25 mouse cellular contexts compared by ENCODE assay signal in genomic region chrX:163981500-163981899, GRCm38 (mm10). TPM values are rescaled to one million over a fixed set of nuclear protein-coding genes. Genes with fewer than 3 reads are reported as not detected.
A peak's percentile ranks its signal among the peaks of the same experiment; 100 is the strongest.
DNase-seq lines count a peak whose midpoint lies in the region; ATAC-seq and TF ChIP-seq lines count a peak whose summit lies in the region.
"Had no signal": no experiment of that assay in that cellular context is flagged by ENCODE, and none has a peak within 500 bp of the region (broad histone marks: within the 10 kb centered on the region; RNA-seq: fewer than 3 reads in every experiment).

No protein-coding gene starts in this region.

- CTCF ChIA-PET in Patski (lab: Charles Lee): interaction anchor here (0.8 to 1.4 kb wide), 3 partner anchors 16 to 85 kb away, joined by 3 to 5 read pairs (median 3); no protein-coding TSS in a partner anchor

- H3K4me1 ChIP-seq in kidney, postnatal 0 days (replicated peaks; ENCODE audit: insufficient read depth, low read length): no peaks in the 10 kb centered on the region
- no peaks in the 10 kb centered on the region for H3K4me1 ChIP-seq in E14TG2a.4 (replicated peaks; ENCODE audit: low read depth, low read length)
- H3K4me1 ChIP-seq: embryonic facial prominence, embryonic 12.5 days; forebrain, embryonic 13.5 days; heart, embryonic 10.5 days; liver, embryonic 13.5 days; lung, embryonic 15.5 days; neural tube, embryonic 13.5 days had no signal

- H3K27me3 ChIP-seq in kidney, postnatal 0 days (ENCODE audit: insufficient read depth, low read length): no peaks in the 10 kb centered on the region
- H3K27me3 ChIP-seq in E14TG2a.4 (ENCODE audit: insufficient read depth, low read length) (no peaks in the 10 kb centered on the region), Patski (no peaks in the 10 kb centered on the region)
- H3K27me3 ChIP-seq: embryonic facial prominence, embryonic 12.5 days; forebrain, embryonic 13.5 days; liver, embryonic 13.5 days; lung, embryonic 15.5 days had no signal

- WGBS in kidney, postnatal 0 days: 50% methylated on average over 4 of the region's 4 CpGs

- H3K9me3 ChIP-seq in kidney, postnatal 0 days (replicated peaks; ENCODE audit: low read length): no peaks in the 10 kb centered on the region
- no peaks in the 10 kb centered on the region for H3K9me3 ChIP-seq in E14TG2a.4 (ENCODE audit: low read length)
- H3K9me3 ChIP-seq: embryonic facial prominence, embryonic 12.5 days; forebrain, embryonic 13.5 days; heart, embryonic 10.5 days; liver, embryonic 13.5 days; lung, embryonic 15.5 days; neural tube, embryonic 13.5 days had no signal

- peak; percentile 14; the same call in 1 of the 2 replicates for TF ChIP-seq CTCF in kidney, postnatal 0 days (IDR thresholded peaks at IDR 0.05; ENCODE audit: low read depth)
- TF ChIP-seq CTCF in E14TG2a.4 (conservative IDR thresholded peaks at IDR 0.05; ENCODE audit: low read length) (peak; percentile 28), Patski (IDR thresholded peaks at IDR 0.05) (peak; percentile 35)

- in situ Hi-C loops in Patski (cut with MboI; ENCODE audit: low pct_unique_long_range_greater_than_20kb): no loop called here

- POLR2A ChIA-PET in Patski (lab: Charles Lee): no interaction called here

- no peak overlapping the region for H3K27ac ChIP-seq in kidney, postnatal 0 days
- H3K27ac ChIP-seq: embryonic facial prominence, embryonic 12.5 days; forebrain, embryonic 13.5 days; heart, embryonic 10.5 days; liver, embryonic 13.5 days; lung, embryonic 15.5 days; macrophage; neural tube, embryonic 13.5 days had no signal

- H3K4me3 ChIP-seq in kidney, postnatal 0 days (replicated peaks; ENCODE audit: low read depth, low read length): no peak overlapping the region
- no peak overlapping the region for H3K4me3 ChIP-seq in E14TG2a.4 (replicated peaks; ENCODE audit: low read length)
- H3K4me3 ChIP-seq: embryonic facial prominence, embryonic 12.5 days; erythroblast, embryonic 14.5 days; forebrain, embryonic 13.5 days; heart, embryonic 10.5 days; liver, embryonic 13.5 days; lung, embryonic 15.5 days; neural tube, embryonic 13.5 days had no signal

- H3K9ac ChIP-seq in kidney, postnatal 0 days (ENCODE audit: low read depth, low read length): no peak overlapping the region
- H3K9ac ChIP-seq: embryonic facial prominence, embryonic 12.5 days; forebrain, embryonic 13.5 days; liver, embryonic 13.5 days; lung, embryonic 15.5 days; neural tube, embryonic 13.5 days had no signal

- H3K36me3 ChIP-seq in kidney, postnatal 0 days (ENCODE audit: insufficient read depth, low read length): no peaks in the 10 kb centered on the region
- H3K36me3 ChIP-seq in E14TG2a.4 (ENCODE audit: insufficient read depth, low read length): no peaks in the 10 kb centered on the region
- H3K36me3 ChIP-seq: embryonic facial prominence, embryonic 12.5 days; heart, embryonic 10.5 days; liver, embryonic 13.5 days; lung, embryonic 15.5 days; neural tube, embryonic 13.5 days had no signal

- ATAC-seq in kidney, postnatal 0 days (replicated peaks; ENCODE audit: low FRiP score, low read depth): no peak
- no peak for ATAC-seq in Patski
- 0 out of 2 replicates have a peak, but pooled peaks have one; percentile 63 for ATAC-seq in megakaryocyte-erythroid progenitor cell, adult 5-6 weeks (replicated peaks; ENCODE audit: low FRiP score, low TSS enrichment, poor library complexity, severe bottlenecking)
- ATAC-seq: activated CD4-positive, CD25-positive, alpha-beta regulatory T cell, adult 4 months; forebrain, embryonic 13.5 days; inflammation-experienced regulatory T-cells, adult 6 months had no signal

- no peak overlapping the region for H3K4me2 ChIP-seq in kidney, postnatal 0 days (ENCODE audit: low read length)
- H3K4me2 ChIP-seq: embryonic facial prominence, embryonic 12.5 days; forebrain, embryonic 13.5 days; liver, embryonic 13.5 days; lung, embryonic 15.5 days; neural tube, embryonic 13.5 days had no signal

- DNase-seq in kidney, postnatal 0 days (ENCODE audit: low spot score): no peak
- no peak for DNase-seq in kidney, adult 8-10 months
- no peak for DNase-seq in Patski (ENCODE audit: low read depth, low spot score)
- DNase-seq in spleen, postnatal 14 days (ENCODE audit: low spot score in 2 of 2): no peak
- no peak for DNase-seq in lung, postnatal 25 days (ENCODE audit: low spot score)
- DNase-seq: adrenal gland, postnatal 10 days; cerebellum, adult 11 months; cerebellum, postnatal 10 days; gastrocnemius, postnatal 14 days; kidney, postnatal 4 days; liver, embryonic 13.5 days; midbrain, embryonic 14.5 days; spleen, adult 18-20 months; thymus, adult 18-20 months had no signal

RNA-seq across cellular contexts. Expression of gene Zrsr2, which starts 23.0 kb away (rescaled TPM):
- polyA plus RNA-seq in kidney, postnatal 0 days (2015; fragmentation: Nextera tagmentation; extraction: Ambion mirVana): 62.2 and 62.4 TPM in 2 replicates
- polyA plus RNA-seq in Patski (2021): 42.8 TPM
- 29.5 and 31.6 TPM in 2 replicates for total RNA-seq in megakaryocyte-erythroid progenitor cell, adult 5-6 weeks (2014; fragmentation: Nextera tagmentation)
- total RNA-seq in megakaryocyte-erythroid progenitor cell, adult 5-6 weeks (2017): 63.0 and 91.8 TPM in 2 replicates

RNA-seq across cellular contexts. Expression of gene Car5b, which starts 46.3 kb away (rescaled TPM):
- polyA plus RNA-seq in kidney, postnatal 0 days (2015; fragmentation: Nextera tagmentation; extraction: Ambion mirVana): 6.7 and 6.8 TPM in 2 replicates
- 23.8 TPM for polyA plus RNA-seq in Patski (2021)
- total RNA-seq in megakaryocyte-erythroid progenitor cell, adult 5-6 weeks (2014; fragmentation: Nextera tagmentation): 0.17 TPM in 1 of 2 replicates, not detected in the other
- 0.47 and 1.4 TPM in 2 replicates for total RNA-seq in megakaryocyte-erythroid progenitor cell, adult 5-6 weeks (2017)
- polyA plus RNA-seq: erythroblast, embryonic 14.5 days had no signal
